Mouse (Mus musculus) heart, adult 18-20 months (tissue): Measurements from ENCODE around the gene Gm21671. TPM values are rescaled to one million over a fixed set of nuclear protein-coding genes. Genes with fewer than 3 reads are reported as not detected.
"Not testable (repeated sequence)": the region's sequence is repeated elsewhere in the genome, so short reads cannot be mapped to it uniquely, and the experiment has no call there.

Experiments used
- DNase-seq, 2 experiments: peaks; one replicate each; pipeline ENCODE4 v3.0.0; 2021 to 2022; ENCODE audit warnings: mixed read lengths in 1 of 2
- long read RNA-seq, 2 experiments: library from polyadenylated mRNA; stranded (forward); transcript quantifications; one replicate each; pipeline ENCODE4 v2.0.0; 2021
- total RNA-seq, 2 experiments: library from RNA; stranded (reverse); gene quantifications; 2 replicates each; pipeline ENCODE4 v1.2.3; 2021

The Gm21671 gene
- not detected for total RNA-seq
- long read RNA-seq, experiment 1: 0 reads
- long read RNA-seq, experiment 2: 0 reads

- not testable (repeated sequence) for DNase-seq
These were observed at the start of gene Gm21671 for GRCm38 (mm10) chr5:25954317-25954716. Gene Gm21671 (minus strand): TSS chr5:25954417.

- DNase-seq: not testable (repeated sequence)
These were observed 34.3 kb upstream of the Gm21671 start, which contains the start of gene Gm21698 for GRCm38 (mm10) chr5:25988550-25988949. Gene Gm21698 (minus strand): TSS chr5:25988650.

GRCm38 (mm10) chr5:25972563-25972962 lies 18.3 kb upstream of the Gm21671 start, which contains the start of gene Gm21680:
Gene Gm21680 (minus strand): TSS chr5:25972663.
- not testable (repeated sequence) for DNase-seq

- not testable (repeated sequence) for DNase-seq
These were observed 2.8 kb upstream of the Gm21671 start for GRCm38 (mm10) chr5:25957050-25957449.

DNA sequence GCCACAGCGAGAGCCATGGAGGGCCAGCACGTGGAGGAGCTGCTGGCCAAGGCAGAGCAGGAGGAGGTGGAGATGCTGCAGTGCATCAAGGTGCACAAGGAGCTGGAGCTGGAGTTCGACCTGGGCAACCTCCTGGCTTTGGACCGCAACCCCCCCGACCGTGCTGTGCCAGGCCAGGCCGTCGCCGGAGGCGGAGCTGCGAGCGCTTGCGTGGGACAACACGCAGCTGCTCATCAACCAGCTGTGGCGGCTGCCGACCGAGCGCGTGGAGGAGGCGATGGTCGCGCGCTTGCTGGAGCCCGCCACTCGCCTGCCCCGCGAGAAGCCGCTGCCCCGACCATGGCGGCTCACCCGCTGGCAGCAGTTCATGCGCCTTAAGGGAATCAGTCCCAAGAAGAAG lies 2.4 kb upstream of the Gm21671 start:
- not testable (repeated sequence) for DNase-seq

- not testable (repeated sequence) for DNase-seq
These were observed 8.8 kb downstream of the Gm21671 start for GRCm38 (mm10) chr5:25945391-25945790.

DNA sequence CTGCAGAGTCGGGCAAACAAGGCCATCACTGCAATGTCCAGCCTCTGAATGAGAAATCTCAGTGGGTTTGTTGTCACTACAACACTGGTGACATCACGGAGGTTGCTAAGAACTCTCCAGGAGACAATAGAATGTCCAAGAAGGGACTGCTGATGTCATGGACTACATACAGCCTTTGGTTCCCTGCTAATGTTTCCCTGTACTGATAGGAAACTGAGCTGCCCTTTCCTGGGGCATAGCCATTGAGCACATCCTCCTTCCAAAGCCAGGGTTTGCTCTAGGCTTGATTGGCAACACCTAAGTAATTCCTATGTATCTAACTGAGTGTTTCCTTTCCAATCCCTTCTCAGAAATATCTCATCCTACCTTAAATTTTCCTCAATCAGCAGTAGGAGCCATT lies 11.9 kb downstream of the Gm21671 start, which contains the start of gene Gm21663:
TSS of gene Gm21663 (minus strand) at position 101 of the 400 bp plus-strand sequence.
- DNase-seq: not testable (repeated sequence)

Other genes with a start within 250 kb of the Gm21671 start
- 1 to 10 TPM; 5.6 to 6.2 TPM for gene Xrcc2, start 248.6 kb downstream of the Gm21671 start, total RNA-seq
- 10 to 100 TPM; 41.9 to 47.6 TPM for gene Actr3b, start 194.4 kb downstream of the Gm21671 start, total RNA-seq
- gene Gm21663, start 12.0 kb downstream of the Gm21671 start, total RNA-seq: not detected
- not detected for gene Gm21680, start 18.2 kb upstream of the Gm21671 start, total RNA-seq
- gene Gm21698, start 34.2 kb upstream of the Gm21671 start, total RNA-seq: not detected
- gene Gm1979, start 50.4 kb upstream of the Gm21671 start, total RNA-seq: under 1 TPM in 1 of 2 experiments, not detected in 1; 0.15 TPM
- not detected for gene Gm5862, start 68.5 kb upstream of the Gm21671 start, total RNA-seq
- gene Speer4a, start 85.1 kb upstream of the Gm21671 start, total RNA-seq: not detected
- not detected for gene Gm7347, start 104.2 kb upstream of the Gm21671 start, total RNA-seq
- not detected for gene Gm10471, start 134.9 kb upstream of the Gm21671 start, total RNA-seq
- not detected for gene 5031410I06Rik, start 150.9 kb upstream of the Gm21671 start, total RNA-seq
- not detected for gene Gm10220, start 167.0 kb upstream of the Gm21671 start, total RNA-seq